18 mouse cellular contexts compared by ENCODE assay signal in genomic region chr5:135451100-135451499, GRCm38 (mm10). TPM values are rescaled to one million over a fixed set of nuclear protein-coding genes. Genes with fewer than 3 reads are reported as not detected.
DNase-seq lines count a peak whose midpoint lies in the region; ATAC-seq and TF ChIP-seq lines count a peak whose summit lies in the region.
"Had no signal": no experiment of that assay in that cellular context is flagged by ENCODE, and none has a peak within 500 bp of the region (broad histone marks: within the 10 kb centered on the region; RNA-seq: fewer than 3 reads in every experiment).

No protein-coding gene starts in this region.

- no peak overlapping the region for H3K9ac ChIP-seq in lung, postnatal 0 days (replicated peaks; ENCODE audit: low read depth)
- H3K9ac ChIP-seq: forebrain, embryonic 15.5 days; heart, embryonic 13.5 days had no signal

- peak; percentile 36 to 52 for DNase-seq in frontal cortex, postnatal 36 days (ENCODE audit: low spot score in 2 of 2)
- no peak for DNase-seq in frontal cortex, postnatal 10 days (ENCODE audit: low spot score in 2 of 2)
- peak; percentile 17 to 29 for DNase-seq in left cerebral cortex, postnatal 36 days (ENCODE audit: low spot score in 2 of 2)
- no peak for DNase-seq in left cerebral cortex, postnatal 10 days (ENCODE audit: extremely low spot score in 1 of 2, low spot score in 2 of 2)
- DNase-seq in right cerebral cortex, postnatal 36 days (ENCODE audit: low spot score in 2 of 2) = peak; percentile 8 to 38
- DNase-seq in right cerebral cortex, postnatal 25 days = no peak
- DNase-seq in lung, postnatal 0 days (ENCODE audit: low spot score) = no peak
- DNase-seq: adrenal gland, adult 2 months; adrenal gland, postnatal 25 days; cerebellum, adult 11 months; cerebellum, adult 9-10 months; cerebellum, postnatal 25 days; gastrocnemius, postnatal 36 days; heart, adult 11 months; heart, postnatal 36 days had no signal

- ATAC-seq in lung, postnatal 0 days = no peak
- ATAC-seq: forebrain, embryonic 15.5 days; hindbrain, embryonic 16.5 days had no signal

- TF ChIP-seq EP300 in lung, postnatal 0 days (IDR thresholded peaks at IDR 0.05) = no peak

- TF ChIP-seq CTCF in lung, postnatal 0 days (IDR thresholded peaks at IDR 0.05) = no peak

- H3K36me3 ChIP-seq in lung, postnatal 0 days (ENCODE audit: insufficient read depth, low read length) = 0 out of 2 replicates have a peak, but pooled peaks cover 4% of the 10 kb centered on the region

- H3K4me1 ChIP-seq in lung, postnatal 0 days (ENCODE audit: insufficient read depth, low read depth, low read length) = no peaks in the 10 kb centered on the region
- H3K4me1 ChIP-seq: forebrain, embryonic 15.5 days had no signal

- H3K27ac ChIP-seq in lung, postnatal 0 days (ENCODE audit: low read length) = no peak overlapping the region
- H3K27ac ChIP-seq: forebrain, embryonic 15.5 days; heart, embryonic 13.5 days had no signal

- intact Hi-C loops in left cerebral cortex, postnatal 36 days (cut with DNase I) = loop anchor here (5.0 kb wide), 1 partner anchor 41 kb away; no protein-coding TSS in a partner anchor
- intact Hi-C loops in left cerebral cortex, postnatal 10 days (cut with DNase I) = no loop called here

- H3K4me2 ChIP-seq in lung, postnatal 0 days (replicated peaks; ENCODE audit: low read depth, low read length) = no peak overlapping the region
- H3K4me2 ChIP-seq: forebrain, embryonic 15.5 days; heart, embryonic 13.5 days had no signal

- H3K4me3 ChIP-seq in lung, postnatal 0 days (ENCODE audit: low read depth, low read length) = no peak overlapping the region
- H3K4me3 ChIP-seq: forebrain, embryonic 15.5 days; heart, embryonic 13.5 days had no signal

- no peaks in the 10 kb centered on the region for H3K27me3 ChIP-seq in lung, postnatal 0 days (replicated peaks; ENCODE audit: insufficient read depth, low read length)
- H3K27me3 ChIP-seq: forebrain, embryonic 15.5 days; heart, embryonic 13.5 days had no signal

- no peaks in the 10 kb centered on the region for H3K9me3 ChIP-seq in lung, postnatal 0 days (ENCODE audit: low read length)
- H3K9me3 ChIP-seq: forebrain, embryonic 15.5 days had no signal

- 91% methylated on average over 8 of the region's 8 CpGs for WGBS in lung, postnatal 0 days

RNA-seq across cellular contexts. Expression of gene Pom121, which starts 56.8 kb away (rescaled TPM):
- total RNA-seq in left cerebral cortex, postnatal 36 days (2021) = 10 to 100 TPM; 50.0 to 54.1 TPM
- total RNA-seq in left cerebral cortex, postnatal 10 days (2021) = 10 to 100 TPM; 37.5 to 39.1 TPM
- 3.9 and 4.7 TPM in 2 replicates for polyA plus RNA-seq in lung, postnatal 0 days (2015; fragmentation: Nextera tagmentation; extraction: Ambion mirVana)

Comparison
In these comparisons a context has a peak if more than half of its experiments do, and no peak if none do; other contexts are left out.
1. DNase-seq: peak in frontal cortex, postnatal 36 days (2 of 2), left cerebral cortex, postnatal 36 days (2 of 2) and right cerebral cortex, postnatal 36 days (2 of 2); none in frontal cortex, postnatal 10 days (0 of 2), left cerebral cortex, postnatal 10 days (0 of 2), right cerebral cortex, postnatal 25 days (single experiment) and lung, postnatal 0 days (single experiment).